Mouse (Mus musculus) midbrain, embryonic 13.5 days (tissue): ENCODE measurements around the gene Flot2. TPM values are rescaled to one million over a fixed set of nuclear protein-coding genes. Genes with fewer than 3 reads are reported as not detected.

Experiments used
- ATAC-seq: fragments of 200-750 bp; cut with Nextera tagmentation; 2 replicates; pipeline ENCODE4 v1.8.0; 2017; ENCODE audit warnings: mild to moderate bottlenecking, moderate TSS enrichment, moderate library complexity
- H3K27ac ChIP-seq: fragments of 300-500 bp; sonication (generic); 2 replicates; pipeline ENCODE4 v1.5.1; 2015; ENCODE audit warnings: inconsistent platforms, mild to moderate bottlenecking, moderate library complexity
- H3K27me3 ChIP-seq: fragments of 300-500 bp; sonication (generic); 2 replicates; pipeline ENCODE4 v1.6.1; 2015; ENCODE audit warnings: mild to moderate bottlenecking, inconsistent platforms
- H3K36me3 ChIP-seq: fragments of 300-500 bp; sonication (generic); 2 replicates; pipeline ENCODE4 v1.6.1; 2015; ENCODE audit warnings: mild to moderate bottlenecking, inconsistent platforms
- H3K4me1 ChIP-seq: fragments of 300-500 bp; sonication (generic); replicated peaks from 2 replicates; pipeline ENCODE4 v1.6.1; 2015; ENCODE audit warnings: inconsistent platforms
- H3K4me2 ChIP-seq: fragments of 300-500 bp; sonication (generic); replicated peaks from 2 replicates; pipeline ENCODE4 v1.6.1; 2015; ENCODE audit warnings: moderate library complexity, mild to moderate bottlenecking, inconsistent platforms
- H3K4me3 ChIP-seq: fragments of 300-500 bp; sonication (generic); replicated peaks from 2 replicates; pipeline ENCODE4 v1.5.1; 2015; ENCODE audit warnings: mild to moderate bottlenecking, inconsistent platforms
- H3K9ac ChIP-seq: fragments of 300-500 bp; sonication (generic); replicated peaks from 2 replicates; pipeline ENCODE4 v1.6.1; 2015; ENCODE audit warnings: mild to moderate bottlenecking, inconsistent platforms
- H3K9me3 ChIP-seq: fragments of 300-500 bp; sonication (generic); 2 replicates; pipeline ENCODE4 v1.6.1; 2016; ENCODE audit warnings: mild to moderate bottlenecking, inconsistent platforms
- WGBS: fragments of 180-500 bp; shearing (Covaris S2); methylation state at CpG from one replicate; pipeline ENCODE4 v1.1.7; 2015; 5-methylcytosine and 5-hydroxymethylcytosine counted together
- polyA plus RNA-seq: library from polyadenylated mRNA; unstranded; fragments of >200 nt; fragmentation: Nextera tagmentation; extraction: Ambion mirVana; gene quantifications from 2 replicates; pipeline ENCODE4 v1.2.1, GENCODE M21; 2015

The Flot2 gene
- polyA plus RNA-seq, 1 experiment from 2014 or later, result 66.9 TPM

DNA sequence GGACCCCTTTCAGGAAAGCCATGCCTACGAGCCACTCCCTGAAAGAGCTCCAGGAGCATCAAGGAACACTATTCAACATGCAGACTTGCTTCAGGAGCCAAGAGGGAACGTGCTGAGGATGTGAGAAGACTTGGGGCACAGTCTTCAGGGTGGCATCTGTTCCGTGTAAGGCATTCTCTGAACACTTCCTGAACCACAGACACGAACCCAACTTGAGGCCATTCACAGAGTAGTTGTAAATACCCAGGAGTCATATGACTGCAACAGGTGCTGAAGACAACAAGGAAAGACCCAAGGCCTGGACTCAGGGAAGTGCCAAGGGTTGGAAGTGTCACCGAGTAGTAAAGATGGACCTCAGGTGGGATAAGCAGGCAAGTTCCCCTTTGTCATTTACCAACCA, 29.8 kb downstream of the Flot2 start:
- Histone ChIP-seq H3K4me3 (no peak overlapping the region), H3K9ac (no peak overlapping the region), H3K9me3 (no peaks in the 10 kb centered on the region), H3K4me1 (no peaks in the 10 kb centered on the region), H3K27me3 (no peaks in the 10 kb centered on the region), H3K27ac (no peak overlapping the region), H3K36me3 (peaks cover 10% of the 10 kb centered on the region), H3K4me2 (no peak overlapping the region)
- WGBS, result 78% methylated on average over 5 of the region's 5 CpGs
- ATAC-seq, result no peak

DNA sequence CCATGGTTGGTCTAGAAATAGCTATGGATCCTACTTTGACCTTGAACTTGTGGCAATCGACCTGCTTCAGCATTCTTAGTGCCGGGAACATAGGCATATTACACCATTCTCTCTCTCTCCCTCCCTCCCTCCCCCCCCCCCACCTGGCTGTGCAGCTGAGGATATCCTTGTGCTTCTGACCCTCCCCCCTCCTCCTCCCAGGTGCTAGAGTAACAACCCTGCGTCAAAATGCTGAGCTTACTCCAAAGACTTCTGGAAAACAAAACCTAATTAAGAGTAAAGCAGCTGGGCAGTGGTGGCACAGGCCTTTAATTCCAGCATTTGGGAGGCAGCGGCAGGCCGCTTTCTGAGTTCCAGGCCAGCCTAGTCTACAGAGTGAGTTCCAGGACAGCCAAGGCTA, 31.4 kb downstream of the Flot2 start:
- Histone ChIP-seq H3K27ac (no peak overlapping the region), H3K4me2 (no peak overlapping the region), H3K27me3 (no peaks in the 10 kb centered on the region), H3K9me3 (no peaks in the 10 kb centered on the region), H3K9ac (no peak overlapping the region), H3K4me3 (no peak overlapping the region), H3K36me3 (peaks cover 26% of the 10 kb centered on the region), H3K4me1 (no peaks in the 10 kb centered on the region)
- 83% methylated on average over 5 of the region's 5 CpGs for WGBS
- ATAC-seq, result no peak

DNA sequence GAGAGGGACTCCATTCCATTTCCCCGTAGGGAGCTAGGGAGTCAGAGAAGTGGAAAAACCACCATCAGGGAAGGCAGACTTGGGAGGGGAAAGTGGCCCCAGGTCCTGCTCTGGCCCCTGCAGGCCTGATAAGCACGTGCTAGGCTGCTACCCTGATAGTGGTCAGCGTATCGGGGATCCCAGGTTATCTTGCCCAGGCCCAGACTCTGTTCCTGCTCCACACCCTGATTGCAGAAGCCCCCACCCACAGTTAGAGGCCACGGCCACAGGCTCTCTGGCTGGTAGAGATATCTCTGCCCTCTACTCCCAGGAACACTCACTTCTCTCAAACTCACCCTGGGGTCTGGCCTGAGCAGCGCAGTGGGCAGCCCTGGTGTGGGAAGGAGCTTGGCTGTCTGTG, 31.9 kb downstream of the Flot2 start:
- Histone ChIP-seq H3K4me2 (no peak overlapping the region), H3K4me3 (no peak overlapping the region), H3K27ac (no peak overlapping the region), H3K9me3 (no peaks in the 10 kb centered on the region), H3K27me3 (no peaks in the 10 kb centered on the region), H3K36me3 (peaks cover 31% of the 10 kb centered on the region), H3K9ac (no peak overlapping the region), H3K4me1 (no peaks in the 10 kb centered on the region)
- WGBS, result 82% methylated on average over 6 of the region's 6 CpGs
- ATAC-seq, result no peak

DNA sequence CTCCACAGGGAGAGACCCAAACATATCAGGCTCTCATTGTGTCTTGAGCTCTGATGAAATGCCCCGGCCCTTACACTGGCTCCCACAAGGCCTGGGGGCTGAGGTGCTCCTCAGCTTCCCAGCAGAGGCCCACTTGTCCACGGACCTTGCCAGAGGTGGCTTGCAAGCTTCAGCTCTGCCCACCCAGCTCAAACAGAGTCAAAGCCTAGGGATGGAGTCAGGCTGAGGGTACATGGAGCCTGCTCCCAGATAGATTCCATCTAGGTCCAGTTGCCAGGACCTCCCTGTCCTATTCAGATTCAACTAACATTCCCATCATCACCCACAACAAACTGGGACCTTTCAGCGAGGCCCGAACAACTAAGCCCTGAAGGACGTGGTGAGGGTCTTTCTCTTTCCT, 34.2 kb downstream of the Flot2 start:
- Histone ChIP-seq H3K9me3 (no peaks in the 10 kb centered on the region), H3K36me3 (peaks cover 52% of the 10 kb centered on the region), H3K9ac (no peak overlapping the region), H3K4me3 (no peak overlapping the region), H3K27me3 (no peaks in the 10 kb centered on the region), H3K27ac (no peak overlapping the region), H3K4me2 (no peak overlapping the region), H3K4me1 (no peaks in the 10 kb centered on the region)
- no peak for ATAC-seq
- 80% methylated on average over 5 of the region's 5 CpGs for WGBS

DNA sequence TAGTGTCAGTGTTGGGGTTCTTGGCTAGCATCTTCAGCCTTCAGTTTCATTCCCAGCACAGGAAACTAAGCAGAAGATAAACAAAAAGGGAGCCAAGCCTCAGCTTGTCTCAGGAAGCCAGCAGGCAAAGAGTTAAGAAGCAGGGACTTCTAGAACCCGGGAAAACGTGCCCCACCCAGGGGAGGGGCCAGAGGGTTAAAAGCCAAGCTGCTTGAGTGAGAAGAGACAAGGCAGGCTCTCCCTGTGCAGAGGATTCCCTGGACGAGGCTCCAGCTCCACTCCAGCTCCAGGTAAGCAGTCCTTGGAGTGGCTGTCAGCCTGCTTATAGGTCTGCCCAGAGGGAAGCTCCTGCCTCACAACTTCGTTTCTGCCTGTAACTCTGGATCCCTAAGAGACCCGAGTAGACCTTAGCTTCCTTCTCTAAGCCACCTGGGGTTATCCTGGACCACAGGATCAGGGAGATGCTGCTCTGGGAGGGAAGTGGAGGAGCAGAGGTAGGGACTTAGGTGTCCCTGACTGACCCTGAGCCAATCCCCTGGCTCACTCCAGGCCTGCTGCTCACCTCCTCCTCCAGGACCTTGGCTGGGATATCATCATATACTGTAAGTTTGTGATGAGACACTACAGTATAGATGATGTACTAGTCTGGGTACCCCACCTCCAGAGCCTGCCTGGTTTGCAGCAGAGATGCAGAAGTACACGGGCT, 34.8 kb downstream of the Flot2 start:
- no peak for ATAC-seq

DNA sequence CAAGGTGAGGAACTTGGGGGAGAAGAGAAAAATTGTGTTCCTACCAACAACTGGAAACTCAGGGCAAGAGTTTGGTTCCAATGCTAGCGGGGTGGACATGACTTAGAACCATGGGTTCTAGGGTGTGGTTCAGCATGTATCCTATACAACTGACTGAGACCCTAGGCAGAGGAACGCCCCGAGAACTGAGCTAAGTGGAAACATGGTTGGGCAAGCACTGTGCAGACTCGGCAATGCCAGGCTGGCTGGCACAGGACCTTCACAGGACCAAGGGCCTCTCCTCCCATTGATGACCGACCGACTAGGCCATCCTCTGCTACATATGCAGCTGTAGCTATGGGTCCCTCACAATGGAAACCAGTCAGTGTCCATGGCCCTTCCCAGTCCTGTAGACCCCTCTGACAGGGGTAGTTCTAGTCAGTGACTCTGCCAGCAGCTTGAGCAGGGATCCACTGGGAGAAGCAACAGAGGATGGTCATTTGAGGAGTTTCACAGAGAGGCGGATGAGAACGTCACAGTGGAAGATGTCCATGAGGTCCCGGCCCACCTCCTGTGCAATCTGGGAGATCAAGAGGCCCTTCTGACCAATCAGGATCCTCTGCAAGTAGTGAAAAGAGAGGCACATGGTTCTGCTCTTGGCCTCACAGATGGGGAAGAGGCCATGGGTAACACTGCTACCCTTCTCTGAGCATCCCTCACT, 36.0 kb downstream of the Flot2 start:
- 94% methylated on average over 9 of the region's 9 CpGs for WGBS
- Histone ChIP-seq H3K9ac (no peak overlapping the region), H3K4me1 (no peaks in the 10 kb centered on the region), H3K36me3 (peaks cover 63% of the 10 kb centered on the region), H3K4me3 (no peak overlapping the region), H3K9me3 (no peaks in the 10 kb centered on the region), H3K4me2 (no peak overlapping the region), H3K27ac (no peak overlapping the region), H3K27me3 (no peaks in the 10 kb centered on the region)
- ATAC-seq, result no peak

More for the DNA sequence above, 34.8 kb downstream of the Flot2 start:
- H3K4me3 ChIP-seq, result no peak overlapping the region
- H3K36me3 ChIP-seq, result peaks cover 58% of the 10 kb centered on the region
- no peaks in the 10 kb centered on the region for H3K4me1 ChIP-seq
- H3K27ac ChIP-seq, result no peak overlapping the region
- H3K4me2 ChIP-seq, result no peak overlapping the region
- no peaks in the 10 kb centered on the region for H3K9me3 ChIP-seq
- H3K27me3 ChIP-seq, result no peaks in the 10 kb centered on the region
- WGBS, result 29% methylated on average over 6 of the region's 6 CpGs
- H3K9ac ChIP-seq, result no peak overlapping the region; the same call in 1 of the 2 replicates

DNA sequence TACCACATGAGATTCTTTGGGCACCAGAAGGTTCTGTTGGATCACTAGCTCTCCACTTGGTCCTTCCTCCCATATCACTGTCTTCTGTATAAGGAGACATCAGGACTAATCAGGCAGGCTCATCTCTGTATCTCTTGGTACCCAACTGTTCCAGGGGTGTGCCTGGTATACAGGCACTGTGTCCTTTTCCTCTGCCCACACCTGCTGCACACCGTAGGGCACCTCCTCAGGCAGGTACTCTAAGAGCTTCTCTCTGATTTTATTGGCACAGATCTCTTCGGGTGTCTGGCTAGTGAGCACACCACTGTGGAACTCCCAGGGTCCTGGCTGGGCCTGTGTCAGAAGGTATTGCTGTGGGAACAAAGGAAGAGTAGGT, 36.5 kb downstream of the Flot2 start:
- no peaks in the 10 kb centered on the region for H3K9me3 ChIP-seq
- no peak overlapping the region for H3K4me3 ChIP-seq
- 96% methylated on average over 2 of the region's 2 CpGs for WGBS
- H3K4me2 ChIP-seq, result no peak overlapping the region
- no peak overlapping the region for H3K27ac ChIP-seq
- no peak for ATAC-seq
- peaks cover 63% of the 10 kb centered on the region for H3K36me3 ChIP-seq
- H3K9ac ChIP-seq, result no peak overlapping the region
- H3K4me1 ChIP-seq, result peaks cover 4% of the 10 kb centered on the region
- H3K27me3 ChIP-seq, result no peaks in the 10 kb centered on the region

DNA sequence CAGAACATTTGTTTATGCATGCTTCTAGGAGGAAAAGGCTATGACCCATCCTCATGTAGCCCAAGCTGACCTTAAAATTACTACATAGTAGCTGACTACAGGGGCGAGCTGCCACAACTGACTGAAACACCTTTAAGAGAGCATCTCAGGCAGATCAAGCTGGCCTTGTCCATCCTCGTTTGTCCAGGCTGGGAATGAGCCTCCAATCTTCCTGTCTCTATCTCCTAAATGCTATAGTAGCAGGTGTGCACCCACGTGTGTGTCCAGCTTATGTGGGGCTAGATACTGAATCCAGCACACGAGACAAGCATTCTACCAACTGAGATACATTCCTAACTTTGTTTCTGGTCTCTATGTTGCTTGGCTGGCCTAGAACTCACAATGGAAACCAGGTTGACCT, 36.9 kb downstream of the Flot2 start:
- Histone ChIP-seq H3K27ac (no peak overlapping the region), H3K36me3 (peaks cover 63% of the 10 kb centered on the region), H3K4me1 (peaks cover 8% of the 10 kb centered on the region), H3K27me3 (no peaks in the 10 kb centered on the region), H3K9me3 (no peaks in the 10 kb centered on the region), H3K9ac (no peak overlapping the region), H3K4me3 (no peak overlapping the region), H3K4me2 (no peak overlapping the region)
- ATAC-seq, result no peak
- WGBS, result 91% methylated on average over 4 of the region's 4 CpGs

DNA sequence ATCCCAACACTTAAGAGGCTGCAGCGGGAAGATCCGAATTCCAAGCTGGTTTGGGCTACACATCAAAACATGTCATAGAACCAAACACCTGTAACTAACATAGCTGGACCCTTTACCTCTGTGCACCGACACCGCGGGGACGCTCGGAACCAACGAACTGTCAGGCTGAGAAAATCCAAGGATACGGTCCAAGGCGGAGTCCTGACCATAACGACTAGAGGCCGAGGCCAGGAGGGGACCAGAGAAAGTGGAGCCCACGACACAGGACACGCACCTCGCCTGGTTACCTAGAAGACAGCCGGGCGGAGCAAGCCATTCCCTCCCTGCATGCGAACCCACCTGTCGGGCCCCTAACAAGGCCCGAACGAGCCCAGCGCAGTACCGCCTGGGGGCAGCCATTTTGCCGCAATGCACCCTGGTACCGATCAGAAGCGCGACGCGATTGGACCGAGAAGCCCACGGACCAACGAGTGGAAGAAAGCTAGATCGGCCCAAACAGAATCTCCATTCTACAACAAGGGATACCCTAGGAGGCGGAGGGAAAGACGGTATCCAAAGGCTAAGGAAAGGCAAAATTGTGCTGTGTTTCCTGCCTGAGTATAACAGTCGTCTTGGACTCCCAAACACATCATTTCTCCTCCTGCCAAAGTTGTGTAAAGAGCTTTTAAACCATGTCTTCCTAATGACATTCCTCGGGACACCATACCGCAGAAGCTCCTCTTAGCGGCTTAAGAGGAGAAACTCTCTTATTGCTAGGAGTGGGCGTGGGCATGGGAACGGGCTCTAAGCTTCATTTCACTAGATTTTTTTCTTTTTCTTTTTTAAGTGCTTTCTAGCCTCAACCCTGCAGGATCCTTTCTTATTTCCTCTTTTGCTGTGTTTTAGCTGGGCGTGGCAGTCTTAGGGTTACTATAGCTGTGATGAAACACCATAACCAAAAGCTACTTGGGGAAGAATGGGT, 42.5 kb downstream of the Flot2 start, which contains the start of gene Eral1:
TSS of gene Eral1 (minus strand) at position 423 of the 961 bp plus-strand sequence.
- peaks cover 26% of the 10 kb centered on the region for H3K36me3 ChIP-seq
- H3K4me1 ChIP-seq, result peaks cover 15% of the 10 kb centered on the region
- 1% methylated on average over 42 of the region's 42 CpGs for WGBS
- H3K27ac ChIP-seq, result peak within 1 kb of the TSS; percentile 80
- H3K4me2 ChIP-seq, result peak within 1 kb of the TSS; percentile 79
- peak within 1 kb of the TSS; percentile 90 for H3K4me3 ChIP-seq
- H3K27me3 ChIP-seq, result no peaks in the 10 kb centered on the region
- H3K9me3 ChIP-seq, result no peaks in the 10 kb centered on the region
- peak; percentile 99 for ATAC-seq
- peak within 1 kb of the TSS; percentile 81 for H3K9ac ChIP-seq

DNA sequence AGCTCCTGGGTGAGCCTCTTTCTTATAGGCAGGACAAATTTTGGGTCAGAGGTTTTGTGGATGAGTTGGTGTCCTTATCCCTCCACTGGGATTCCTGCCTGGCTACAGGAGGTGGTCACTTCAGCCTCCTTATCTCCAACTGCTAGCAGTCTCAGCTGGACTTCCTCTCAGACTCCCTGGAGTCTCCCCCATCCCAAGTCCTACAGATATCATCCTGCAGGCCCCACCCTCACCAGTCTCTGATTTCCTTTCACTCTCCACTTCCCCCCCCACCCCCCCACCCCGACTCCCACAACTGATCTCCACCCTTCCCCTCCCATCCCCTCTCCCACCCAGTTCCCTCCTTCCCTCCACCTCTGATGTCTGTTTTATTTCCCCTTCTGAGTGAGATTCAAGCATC, 45.9 kb downstream of the Flot2 start:
- H3K36me3 ChIP-seq, result no peaks in the 10 kb centered on the region
- H3K27ac ChIP-seq, result no peak overlapping the region
- no peak overlapping the region for H3K4me2 ChIP-seq
- H3K9me3 ChIP-seq, result no peaks in the 10 kb centered on the region
- ATAC-seq, result no peak
- WGBS, result 50% methylated on average over 1 of the region's 1 CpGs
- peaks cover 15% of the 10 kb centered on the region for H3K4me1 ChIP-seq
- no peak overlapping the region for H3K9ac ChIP-seq
- H3K27me3 ChIP-seq, result no peaks in the 10 kb centered on the region
- H3K4me3 ChIP-seq, result no peak overlapping the region

DNA sequence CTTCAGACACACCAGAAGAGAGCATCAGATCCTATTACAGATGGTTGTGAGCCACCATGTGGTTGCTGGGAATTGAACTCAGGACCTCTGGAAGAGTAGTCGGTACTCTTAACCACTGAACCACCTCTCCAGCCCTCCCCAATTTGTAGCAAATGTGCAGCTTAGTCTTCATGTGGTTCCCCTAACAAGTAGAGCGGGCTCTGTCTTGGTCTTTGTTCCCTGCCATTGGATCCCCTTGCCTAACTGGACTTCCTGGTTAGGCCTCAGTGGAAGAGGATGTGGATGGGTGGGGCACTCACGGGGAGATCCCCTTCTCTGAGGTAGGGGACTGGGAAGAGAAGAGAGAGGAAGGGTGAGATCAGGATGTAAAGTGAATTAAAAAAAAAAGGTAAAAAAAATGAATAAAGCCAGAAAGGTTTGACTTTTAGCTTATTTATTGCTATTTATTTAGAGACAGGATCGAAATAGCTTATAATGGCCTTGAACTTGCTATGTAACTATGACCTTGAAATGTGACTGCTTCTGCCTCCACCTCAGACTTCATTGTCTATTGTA, 49.3 kb downstream of the Flot2 start:
- Histone ChIP-seq H3K9ac (no peak overlapping the region), H3K27ac (no peak overlapping the region), H3K9me3 (no peaks in the 10 kb centered on the region), H3K4me1 (no peaks in the 10 kb centered on the region), H3K27me3 (no peaks in the 10 kb centered on the region), H3K4me3 (no peak overlapping the region), H3K4me2 (no peak overlapping the region), H3K36me3 (no peaks in the 10 kb centered on the region)
- 80% methylated on average over 4 of the region's 4 CpGs for WGBS
- no peak for ATAC-seq
